Mouse (Mus musculus): Measurements from ENCODE around the gene Zfp428.
A peak's percentile ranks its signal among the peaks of the same experiment; 100 is the strongest.

The Zfp428 gene

DNA sequence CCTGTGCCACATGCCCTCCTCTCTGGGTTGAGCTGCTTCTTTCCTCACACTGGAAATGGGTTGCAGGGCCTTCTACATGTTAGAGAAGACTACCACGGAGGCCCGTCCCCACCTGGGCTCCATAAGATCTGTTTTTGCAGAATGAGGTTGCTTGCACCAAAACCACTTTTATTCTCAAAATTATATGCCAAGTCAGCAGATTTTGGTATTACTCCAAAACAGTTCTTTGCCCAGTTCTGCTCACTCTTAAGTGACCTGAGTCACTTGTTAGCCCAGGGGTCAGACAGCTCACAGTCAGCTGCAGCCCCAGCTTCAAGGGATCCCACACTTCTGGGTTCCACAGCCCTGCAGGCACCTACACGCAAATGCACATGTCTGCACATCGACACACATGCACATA is 54.6 kb downstream of the Zfp428 start:
- DNase-seq = no peak

DNA sequence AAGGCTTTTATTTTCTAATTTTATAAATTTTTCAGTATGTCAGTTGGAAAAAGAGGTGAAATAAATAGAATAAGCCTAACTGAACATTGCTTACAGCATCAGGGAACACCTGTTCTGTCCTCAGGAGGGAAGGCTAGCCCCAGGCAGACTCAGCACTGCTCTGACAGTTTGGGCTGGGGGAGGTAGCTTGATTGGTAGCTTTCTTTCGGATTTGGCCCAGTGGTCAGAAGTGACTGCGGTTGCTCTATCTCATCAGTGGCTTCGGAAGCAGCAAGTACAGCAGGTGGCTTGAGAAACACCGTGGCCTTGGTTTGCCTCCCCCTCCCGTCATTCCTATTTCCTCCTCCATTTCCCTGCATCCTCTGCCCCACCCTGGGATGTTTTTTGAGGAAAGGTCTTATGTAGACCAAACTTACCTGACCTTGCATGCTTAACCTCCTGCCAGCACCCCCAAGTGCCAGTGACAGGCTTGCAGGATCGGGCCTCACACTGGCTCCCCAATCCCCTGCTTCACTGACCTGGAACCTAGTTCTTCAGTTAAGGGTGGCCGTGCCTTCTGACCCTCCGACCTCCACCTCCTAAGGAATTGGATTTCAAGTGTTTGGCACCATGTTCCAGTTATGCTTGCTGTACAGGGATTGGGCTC is 56.5 kb downstream of the Zfp428 start:
- DNase-seq = no peak

DNA sequence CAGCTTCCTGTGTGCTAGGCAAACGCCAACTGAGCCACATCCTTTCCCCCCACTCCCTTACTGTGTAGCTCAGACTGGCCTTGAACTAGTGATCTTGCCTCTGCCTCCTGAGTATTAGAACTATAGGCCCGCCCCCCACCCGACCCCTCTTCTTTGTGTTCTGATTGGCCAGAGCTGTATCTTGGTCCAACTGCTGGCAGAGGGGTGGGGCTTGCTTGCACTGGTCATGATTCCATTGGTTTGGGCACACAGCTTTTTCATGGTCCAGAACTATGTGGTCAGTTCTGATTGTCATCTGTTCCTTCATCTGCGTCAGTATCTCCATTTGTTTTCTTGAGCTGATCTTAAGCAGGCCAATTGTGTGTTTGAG is 57.0 kb downstream of the Zfp428 start:
- DNase-seq = no peak

DNA sequence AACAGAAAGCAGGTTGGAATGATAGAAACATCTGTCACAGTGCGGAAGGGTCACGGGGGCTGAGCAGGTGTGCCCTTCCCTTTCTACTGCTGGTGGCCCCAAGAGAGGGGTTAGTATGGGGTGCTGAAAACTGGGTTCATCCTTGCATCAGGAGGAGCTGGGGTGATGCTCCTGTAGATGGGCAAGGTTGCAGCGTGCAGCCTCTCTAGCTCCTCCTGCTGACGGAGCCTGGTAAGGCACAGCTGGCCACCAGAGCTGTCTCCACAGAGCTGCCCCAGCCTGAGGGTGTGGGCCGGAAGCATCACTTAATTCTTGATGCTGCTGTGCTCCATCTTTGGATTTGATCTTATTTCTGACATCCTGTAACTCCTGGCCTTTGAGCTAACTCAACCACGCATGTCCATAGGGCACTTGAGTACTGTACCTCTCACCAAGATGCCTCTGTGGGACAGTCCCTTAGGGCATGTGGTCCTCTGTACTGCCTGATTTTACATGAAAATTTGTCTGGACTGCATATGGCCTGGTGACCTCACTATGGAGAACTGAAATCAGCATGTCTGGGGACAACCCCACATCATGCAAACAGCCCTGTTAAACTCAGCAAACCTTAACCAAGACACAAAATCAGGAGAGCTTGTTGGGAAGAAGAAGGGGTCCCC is 57.9 kb downstream of the Zfp428 start:
- DNase-seq = peak; percentile 37 to 45
